Mouse (Mus musculus): ENCODE measurements at regions not wholly inside any gene's neighbourhood (a gene's known extent, or its start where the extent isn't known, plus 50 kb on each side); places are given as distances from the start of the nearest gene placed in this dataset.

GRCm38 (mm10) chr1:35849406-35850190, 218.6 kb upstream of the Hs6st1 start:
- ATAC-seq: peak; percentile 88
- WGBS: 55% methylated on average over 11 of the region's 11 CpGs
- H3K4me2 ChIP-seq (ENCODE audit: low read length): peak overlapping the region; percentile 36

DNA sequence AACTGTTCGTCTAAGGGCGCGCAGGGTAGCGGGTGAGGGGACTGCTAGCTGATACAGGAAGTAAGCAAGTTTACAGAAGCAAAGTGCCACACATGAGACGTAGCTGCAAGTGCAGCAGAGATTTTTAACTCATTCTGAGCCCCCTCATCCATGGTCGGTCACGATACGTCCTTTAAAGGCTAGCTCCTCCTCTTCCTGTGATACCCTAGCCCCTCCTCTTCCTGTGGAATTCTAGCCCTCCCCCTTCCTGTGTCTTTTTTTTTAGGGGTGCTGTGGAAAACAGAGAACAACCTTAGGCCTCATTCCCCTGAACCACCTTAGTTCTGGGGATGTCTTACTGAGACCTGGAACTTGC, 218.0 kb upstream of the Hs6st1 start:
- 59% methylated on average over 8 of the region's 8 CpGs for WGBS
- Histone ChIP-seq H3K36me3 (ENCODE audit: control insufficient read depth, insufficient read depth) (no peaks in the 10 kb centered on the region), H3K9me3 (ENCODE audit: control insufficient read depth, low read length) (no peaks in the 10 kb centered on the region), H3K27ac (ENCODE audit: low read length) (peak overlapping the region; percentile 74), H3K4me3 (replicated peaks; ENCODE audit: low read length) (peak overlapping the region; percentile 17; the same call in 1 of the 2 replicates), H3K27me3 (replicated peaks; ENCODE audit: control insufficient read depth, insufficient read depth, low read length) (no peaks in the 10 kb centered on the region), H3K4me1 (replicated peaks; ENCODE audit: control insufficient read depth, insufficient read depth, low read length) (peaks cover 10% of the 10 kb centered on the region), H3K4me2 (ENCODE audit: low read length) (peak overlapping the region; percentile 36), H3K9ac (replicated peaks; ENCODE audit: low read depth, low read length) (no peak overlapping the region)
- no peak; the same call in 1 of the 2 replicates for ATAC-seq

More at GRCm38 (mm10) chr1:35849406-35850190, 218.6 kb upstream of the Hs6st1 start:
- Histone ChIP-seq H3K27me3 (replicated peaks; ENCODE audit: control insufficient read depth, insufficient read depth, low read length) (no peaks in the 10 kb centered on the region), H3K4me3 (replicated peaks; ENCODE audit: low read length) (peak overlapping the region; percentile 17; the same call in 1 of the 2 replicates), H3K36me3 (ENCODE audit: control insufficient read depth, insufficient read depth) (no peaks in the 10 kb centered on the region), H3K9ac (replicated peaks; ENCODE audit: low read depth, low read length) (no peak overlapping the region), H3K9me3 (ENCODE audit: control insufficient read depth, low read length) (no peaks in the 10 kb centered on the region), H3K4me1 (replicated peaks; ENCODE audit: control insufficient read depth, insufficient read depth, low read length) (peaks cover 10% of the 10 kb centered on the region), H3K27ac (ENCODE audit: low read length) (peak overlapping the region; percentile 74)

DNA sequence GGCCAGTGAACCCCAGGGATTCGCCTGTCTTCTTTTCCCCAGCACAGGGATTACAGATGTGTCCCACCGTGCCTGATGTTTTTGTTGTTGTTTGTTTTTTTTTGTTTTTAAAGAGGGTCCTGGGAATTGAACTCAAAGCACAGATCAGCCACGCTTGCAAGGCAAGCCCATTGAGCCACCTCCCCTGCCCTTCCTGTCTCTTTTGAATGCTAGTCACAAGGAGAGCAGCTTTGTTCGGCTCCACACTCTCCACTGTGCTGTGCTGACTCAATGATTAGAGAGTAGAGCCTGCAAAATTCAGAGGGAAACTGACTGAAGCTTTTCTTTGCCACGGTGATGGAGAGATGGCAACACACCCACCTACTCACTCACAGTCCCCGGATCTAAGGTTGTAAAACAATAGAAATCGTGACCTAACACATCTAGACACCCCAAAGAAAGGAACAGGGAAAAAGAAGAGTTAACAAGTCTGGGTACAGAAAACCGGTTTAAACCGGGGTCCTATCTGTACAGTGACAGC, 217.6 kb upstream of the Hs6st1 start:
- peak overlapping the region; percentile 74 for H3K27ac ChIP-seq (ENCODE audit: low read length)
- H3K27me3 ChIP-seq (replicated peaks; ENCODE audit: control insufficient read depth, insufficient read depth, low read length): no peaks in the 10 kb centered on the region
- no peak overlapping the region for H3K4me3 ChIP-seq (replicated peaks; ENCODE audit: low read length)
- H3K9me3 ChIP-seq (ENCODE audit: control insufficient read depth, low read length): no peaks in the 10 kb centered on the region
- no peaks in the 10 kb centered on the region for H3K36me3 ChIP-seq (ENCODE audit: control insufficient read depth, insufficient read depth)
- H3K9ac ChIP-seq (replicated peaks; ENCODE audit: low read depth, low read length): no peak overlapping the region
- no peak for ATAC-seq
- H3K4me2 ChIP-seq (ENCODE audit: low read length): no peak overlapping the region
- peaks cover 10% of the 10 kb centered on the region for H3K4me1 ChIP-seq (replicated peaks; ENCODE audit: control insufficient read depth, insufficient read depth, low read length)
- WGBS: 63% methylated on average over 9 of the region's 9 CpGs

GRCm38 (mm10) chr1:35851681-35852409, 216.4 kb upstream of the Hs6st1 start:
- no peaks in the 10 kb centered on the region for H3K36me3 ChIP-seq (ENCODE audit: control insufficient read depth, insufficient read depth)
- H3K4me1 ChIP-seq (replicated peaks; ENCODE audit: control insufficient read depth, insufficient read depth, low read length): peaks cover 10% of the 10 kb centered on the region
- no peaks in the 10 kb centered on the region for H3K27me3 ChIP-seq (replicated peaks; ENCODE audit: control insufficient read depth, insufficient read depth, low read length)
- no peak for ATAC-seq
- 94% methylated on average over 4 of the region's 4 CpGs for WGBS
- no peak overlapping the region for H3K4me2 ChIP-seq (ENCODE audit: low read length)
- H3K4me3 ChIP-seq (replicated peaks; ENCODE audit: low read length): no peak overlapping the region
- H3K27ac ChIP-seq (ENCODE audit: low read length): no peak overlapping the region
- no peaks in the 10 kb centered on the region for H3K9me3 ChIP-seq (ENCODE audit: control insufficient read depth, low read length)
- no peak overlapping the region for H3K9ac ChIP-seq (replicated peaks; ENCODE audit: low read depth, low read length)

GRCm38 (mm10) chr1:35853018-35853417, 215.2 kb upstream of the Hs6st1 start:
- Histone ChIP-seq H3K4me2 (ENCODE audit: low read length) (no peak overlapping the region), H3K36me3 (ENCODE audit: control insufficient read depth, insufficient read depth) (no peaks in the 10 kb centered on the region), H3K9me3 (ENCODE audit: control insufficient read depth, low read length) (no peaks in the 10 kb centered on the region), H3K4me3 (replicated peaks; ENCODE audit: low read length) (no peak overlapping the region), H3K9ac (replicated peaks; ENCODE audit: low read depth, low read length) (no peak overlapping the region), H3K27ac (ENCODE audit: low read length) (no peak overlapping the region), H3K4me1 (replicated peaks; ENCODE audit: control insufficient read depth, insufficient read depth, low read length) (peaks cover 10% of the 10 kb centered on the region), H3K27me3 (replicated peaks; ENCODE audit: control insufficient read depth, insufficient read depth, low read length) (no peaks in the 10 kb centered on the region)
- ATAC-seq: no peak
- 88% methylated on average over 1 of the region's 1 CpGs for WGBS

GRCm38 (mm10) chr1:35855650-35856049, 212.6 kb upstream of the Hs6st1 start:
- no peaks in the 10 kb centered on the region for H3K27me3 ChIP-seq (replicated peaks; ENCODE audit: control insufficient read depth, insufficient read depth, low read length)
- no peak overlapping the region for H3K9ac ChIP-seq (replicated peaks; ENCODE audit: low read depth, low read length)
- 85% methylated on average over 4 of the region's 4 CpGs for WGBS
- no peak overlapping the region for H3K4me2 ChIP-seq (ENCODE audit: low read length)
- H3K27ac ChIP-seq (ENCODE audit: low read length): no peak overlapping the region
- H3K4me1 ChIP-seq (replicated peaks; ENCODE audit: control insufficient read depth, insufficient read depth, low read length): no peaks in the 10 kb centered on the region
- H3K36me3 ChIP-seq (ENCODE audit: control insufficient read depth, insufficient read depth): no peaks in the 10 kb centered on the region
- no peaks in the 10 kb centered on the region for H3K9me3 ChIP-seq (ENCODE audit: control insufficient read depth, low read length)
- H3K4me3 ChIP-seq (replicated peaks; ENCODE audit: low read length): no peak overlapping the region
- no peak for ATAC-seq

DNA sequence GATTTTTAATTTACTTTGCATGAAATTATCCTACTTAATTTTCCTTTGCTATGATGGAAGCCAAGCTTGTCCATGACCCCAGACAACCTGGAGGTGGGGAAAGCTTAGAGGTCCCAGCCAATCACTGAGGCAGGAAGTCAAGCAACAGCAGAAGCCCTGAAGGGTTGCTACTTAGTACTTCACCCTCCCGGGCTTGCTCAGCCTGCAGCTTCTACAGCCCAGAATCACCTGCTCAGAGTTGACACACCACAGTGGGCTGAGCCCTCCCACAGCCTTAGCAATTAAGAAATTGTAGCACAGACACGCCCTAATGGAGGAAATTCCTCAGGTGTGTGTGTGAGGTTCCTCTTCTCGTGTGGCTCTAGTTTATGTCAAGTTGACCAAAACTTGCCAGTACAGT, 209.9 kb upstream of the Hs6st1 start:
- Histone ChIP-seq H3K27me3 (replicated peaks; ENCODE audit: control insufficient read depth, insufficient read depth, low read length) (no peaks in the 10 kb centered on the region), H3K4me2 (ENCODE audit: low read length) (no peak overlapping the region), H3K9me3 (ENCODE audit: control insufficient read depth, low read length) (no peaks in the 10 kb centered on the region), H3K9ac (replicated peaks; ENCODE audit: low read depth, low read length) (no peak overlapping the region), H3K4me3 (replicated peaks; ENCODE audit: low read length) (no peak overlapping the region), H3K36me3 (ENCODE audit: control insufficient read depth, insufficient read depth) (no peaks in the 10 kb centered on the region), H3K4me1 (replicated peaks; ENCODE audit: control insufficient read depth, insufficient read depth, low read length) (no peaks in the 10 kb centered on the region), H3K27ac (ENCODE audit: low read length) (no peak overlapping the region)
- ATAC-seq: no peak
- 86% methylated on average over 3 of the region's 3 CpGs for WGBS

- no peaks in the 10 kb centered on the region for H3K9me3 ChIP-seq (ENCODE audit: control insufficient read depth, low read length)
- no peaks in the 10 kb centered on the region for H3K4me1 ChIP-seq (replicated peaks; ENCODE audit: control insufficient read depth, insufficient read depth, low read length)
- WGBS: 89% methylated on average over 5 of the region's 5 CpGs
- H3K4me3 ChIP-seq (replicated peaks; ENCODE audit: low read length): no peak overlapping the region
- H3K27ac ChIP-seq (ENCODE audit: low read length): no peak overlapping the region
- no peak overlapping the region for H3K4me2 ChIP-seq (ENCODE audit: low read length)
- ATAC-seq: no peak
- H3K36me3 ChIP-seq (ENCODE audit: control insufficient read depth, insufficient read depth): no peaks in the 10 kb centered on the region
- H3K27me3 ChIP-seq (replicated peaks; ENCODE audit: control insufficient read depth, insufficient read depth, low read length): no peaks in the 10 kb centered on the region
- H3K9ac ChIP-seq (replicated peaks; ENCODE audit: low read depth, low read length): no peak overlapping the region
These were observed 207.4 kb upstream of the Hs6st1 start for GRCm38 (mm10) chr1:35860779-35861178.

DNA sequence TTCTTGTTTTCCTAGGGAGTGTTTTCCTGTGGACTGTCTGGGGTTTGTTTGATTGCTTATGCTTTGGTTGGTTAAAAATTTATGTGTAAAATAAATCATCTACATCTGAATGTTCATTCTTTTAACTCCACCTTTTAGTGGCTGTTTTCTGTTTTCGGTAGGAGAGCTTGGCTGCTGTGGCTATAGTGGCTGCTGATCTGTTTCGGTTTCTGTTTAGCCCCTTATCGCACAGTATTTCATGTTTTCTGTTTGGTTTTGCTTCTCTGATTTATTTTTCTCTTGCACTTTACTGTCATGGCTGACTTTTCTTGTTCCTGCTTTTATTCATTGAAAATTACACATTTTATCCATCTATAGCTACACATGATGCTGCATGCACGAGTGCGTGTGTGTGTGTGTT, 206.0 kb upstream of the Hs6st1 start:
- no peaks in the 10 kb centered on the region for H3K4me1 ChIP-seq (replicated peaks; ENCODE audit: control insufficient read depth, insufficient read depth, low read length)
- H3K4me3 ChIP-seq (replicated peaks; ENCODE audit: low read length): no peak overlapping the region
- no peaks in the 10 kb centered on the region for H3K36me3 ChIP-seq (ENCODE audit: control insufficient read depth, insufficient read depth)
- no peaks in the 10 kb centered on the region for H3K27me3 ChIP-seq (replicated peaks; ENCODE audit: control insufficient read depth, insufficient read depth, low read length)
- H3K27ac ChIP-seq (ENCODE audit: low read length): no peak overlapping the region
- H3K4me2 ChIP-seq (ENCODE audit: low read length): no peak overlapping the region
- WGBS: 93% methylated on average over 5 of the region's 5 CpGs
- no peaks in the 10 kb centered on the region for H3K9me3 ChIP-seq (ENCODE audit: control insufficient read depth, low read length)
- no peak overlapping the region for H3K9ac ChIP-seq (replicated peaks; ENCODE audit: low read depth, low read length)
- no peak for ATAC-seq

Measured in forebrain, embryonic 16.5 days (tissue).